Mouse (Mus musculus) stomach, postnatal 0 days (tissue): Measurements from ENCODE around the gene Krt27.

Source experiments
- CTCF ChIP-seq: IDR thresholded peaks from 2 replicates; pipeline ENCODE4 v1.5.1; 2016; ENCODE audit warnings: antibody characterized with exemption, low read depth, mild to moderate bottlenecking, moderate library complexity
- EP300 ChIP-seq: optimal IDR thresholded peaks from 2 replicates; pipeline ENCODE3; 2016; ENCODE audit warnings: antibody characterized with exemption

DNA sequence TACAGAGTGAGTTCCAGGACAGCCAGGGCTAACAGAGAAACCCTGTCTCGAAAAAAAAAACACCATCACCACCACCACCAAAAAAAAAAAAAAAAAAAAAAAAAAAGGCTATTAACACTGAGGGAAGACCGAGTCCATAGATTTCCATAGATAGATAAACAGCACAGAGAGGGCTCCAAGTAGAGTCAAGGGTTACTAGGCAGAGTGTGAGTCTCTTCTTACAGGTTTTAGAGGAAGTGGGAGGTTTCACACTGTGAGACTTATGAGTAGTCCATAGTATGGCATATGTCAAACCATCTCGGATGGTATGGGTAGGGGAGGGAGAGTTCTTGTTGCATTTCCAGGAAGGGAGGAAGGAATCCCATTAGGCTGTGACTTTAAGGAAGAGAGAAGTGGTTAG, 47.2 kb upstream of the Krt27 start:
- no peak for TF ChIP-seq CTCF
- TF ChIP-seq EP300, result no peak
